Mouse (Mus musculus): ENCODE measurements around the gene Nox4. TPM values are rescaled to one million over a fixed set of nuclear protein-coding genes. Genes with fewer than 3 reads are reported as not detected.

Nox4 gene
- total RNA-seq (2021) = 1 to 10 TPM; 1.7 to 2.7 TPM
- long read RNA-seq, experiment 1, partial matches to known transcripts = 0 of 4 reads
- long read RNA-seq, experiment 1, other reads (novel, unspliced or antisense) = 3 of 4 reads
- long read RNA-seq, experiment 2 = 0 reads

- DNase-seq = no peak
These were observed at the start of gene Nox4 for GRCm38 (mm10) chr7:87245856-87246579. Gene Nox4, plus strand, starts transcription at chr7:87246096.

- DNase-seq = no peak
These were observed 41.1 kb upstream of the Nox4 start for GRCm38 (mm10) chr7:87204751-87205150.

GRCm38 (mm10) chr7:87221712-87222111 lies 24.2 kb upstream of the Nox4 start:
- no peak for DNase-seq

- DNase-seq = no peak
These were observed 23.1 kb upstream of the Nox4 start for GRCm38 (mm10) chr7:87222751-87223150.

DNA sequence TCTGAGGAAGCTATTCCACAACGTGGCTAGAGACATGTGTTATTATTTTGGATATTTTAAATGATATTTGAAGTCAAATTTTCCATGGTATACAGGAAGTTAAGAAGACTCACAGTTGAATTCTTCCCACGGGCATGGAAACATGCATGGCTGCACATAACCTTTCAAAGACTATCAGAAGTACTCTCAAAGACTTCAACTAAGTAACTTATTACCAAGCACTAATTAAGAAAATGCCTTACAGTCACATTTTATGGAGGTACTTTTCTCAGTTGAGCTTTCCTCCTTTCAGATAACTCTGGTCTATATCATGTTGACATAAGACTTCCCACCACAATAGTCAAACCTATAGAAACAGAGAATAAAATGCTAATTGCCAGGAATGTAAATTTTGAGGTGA lies 20.3 kb upstream of the Nox4 start:
- no peak for DNase-seq

DNA sequence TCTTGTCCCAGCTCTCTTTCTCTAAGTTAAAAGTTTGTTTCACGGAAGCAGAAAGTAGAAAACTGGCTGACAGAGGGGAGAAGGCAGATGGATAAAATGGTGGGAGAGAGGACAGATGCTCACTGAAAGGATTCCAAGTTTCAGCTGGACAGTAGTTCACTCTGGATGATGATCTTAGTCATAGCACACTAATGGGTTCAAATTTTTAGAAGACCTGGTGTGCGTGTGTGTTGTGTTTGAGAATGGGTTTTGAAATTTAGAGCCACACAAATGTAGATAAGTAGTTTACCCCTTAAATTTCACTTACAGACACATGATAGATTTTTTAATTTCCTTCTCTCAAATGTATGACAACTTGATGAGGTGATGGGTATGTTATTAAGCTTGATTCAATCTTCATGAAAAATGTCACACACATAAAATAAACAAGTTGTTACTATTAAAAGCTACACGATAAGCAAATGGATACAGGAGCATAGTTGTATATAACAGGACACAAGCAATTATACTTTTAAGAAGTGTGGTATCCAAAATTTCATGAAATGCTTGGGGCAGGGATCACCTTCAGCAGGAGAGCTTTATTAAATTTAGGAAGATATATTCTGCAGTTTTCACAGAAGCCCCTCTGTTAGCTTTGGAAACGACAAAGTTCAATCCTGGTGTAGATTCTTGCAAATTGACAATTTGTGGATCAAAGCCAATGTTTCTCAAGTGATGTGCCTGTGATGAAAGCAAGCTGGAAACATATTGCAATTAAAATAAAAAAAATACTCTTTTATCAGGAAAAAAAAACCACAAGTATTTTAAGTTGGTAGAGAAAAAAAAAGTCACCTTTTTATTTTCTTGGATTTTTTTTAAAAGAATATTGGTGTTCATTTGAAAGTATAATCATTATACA lies 18.6 kb upstream of the Nox4 start:
- DNase-seq = no peak

- DNase-seq = no peak
These were observed 16.4 kb upstream of the Nox4 start for GRCm38 (mm10) chr7:87229502-87229901.

GRCm38 (mm10) chr7:87241139-87241538 lies 4.8 kb upstream of the Nox4 start:
- DNase-seq = no peak

- DNase-seq = peak; percentile 30 to 47
These were observed 661 bp downstream of the Nox4 start for GRCm38 (mm10) chr7:87246580-87246934.

GRCm38 (mm10) chr7:87246940-87247339 lies 1.0 kb downstream of the Nox4 start:
- no peak for DNase-seq

GRCm38 (mm10) chr7:87247926-87248325 lies 2.0 kb downstream of the Nox4 start:
- DNase-seq = peak; percentile 1 to 8

DNA sequence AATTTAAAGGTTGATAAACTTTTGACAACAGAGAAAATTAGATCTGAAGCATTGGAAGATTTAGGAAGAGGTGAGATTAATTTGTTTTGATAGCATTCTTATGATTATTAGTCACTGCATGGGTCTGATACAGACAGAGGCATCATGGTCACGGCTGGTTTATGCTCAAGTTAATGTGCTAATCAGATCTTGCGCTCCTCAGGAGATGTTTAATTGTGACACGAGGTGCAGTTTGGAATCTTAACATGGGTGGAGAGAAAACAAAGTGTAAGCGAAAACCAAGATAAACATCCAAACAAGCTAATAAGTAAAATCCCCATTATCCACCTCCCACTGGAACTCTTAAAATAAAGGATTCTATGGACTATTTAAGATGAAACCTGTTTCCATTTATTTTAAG lies 6.2 kb downstream of the Nox4 start:
- no peak for DNase-seq

- DNase-seq = peak in 1 of 2 experiments; percentile 42
These were observed 31.3 kb downstream of the Nox4 start for GRCm38 (mm10) chr7:87277225-87277624.

DNA sequence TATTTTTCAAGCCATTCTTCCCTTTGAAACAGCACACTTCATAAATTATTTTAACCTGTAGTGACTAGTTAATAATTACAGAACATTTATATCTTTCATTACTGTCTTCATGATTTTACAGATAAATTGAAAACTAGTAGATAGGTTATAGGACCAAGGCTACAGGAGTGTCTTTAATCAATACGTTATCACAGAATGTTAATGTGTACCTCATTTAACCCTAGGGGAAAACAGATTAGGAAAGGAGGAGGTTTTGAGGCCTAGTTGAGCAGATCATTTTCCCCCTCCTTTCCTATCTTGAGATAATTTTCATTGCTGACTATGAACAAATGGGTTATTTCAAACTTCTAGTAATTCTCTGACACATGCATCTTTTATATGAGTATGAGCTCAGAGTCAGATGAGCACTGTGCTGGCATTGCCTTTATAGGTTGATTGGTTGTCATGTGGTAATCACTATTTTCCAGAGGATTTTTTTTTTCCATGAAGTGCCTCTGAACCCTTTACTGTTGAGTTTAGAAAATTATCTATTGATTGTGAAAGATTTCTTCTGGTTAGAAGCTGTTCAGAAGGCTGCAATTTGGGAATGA lies 57.9 kb downstream of the Nox4 start:
- no peak for DNase-seq

DNA sequence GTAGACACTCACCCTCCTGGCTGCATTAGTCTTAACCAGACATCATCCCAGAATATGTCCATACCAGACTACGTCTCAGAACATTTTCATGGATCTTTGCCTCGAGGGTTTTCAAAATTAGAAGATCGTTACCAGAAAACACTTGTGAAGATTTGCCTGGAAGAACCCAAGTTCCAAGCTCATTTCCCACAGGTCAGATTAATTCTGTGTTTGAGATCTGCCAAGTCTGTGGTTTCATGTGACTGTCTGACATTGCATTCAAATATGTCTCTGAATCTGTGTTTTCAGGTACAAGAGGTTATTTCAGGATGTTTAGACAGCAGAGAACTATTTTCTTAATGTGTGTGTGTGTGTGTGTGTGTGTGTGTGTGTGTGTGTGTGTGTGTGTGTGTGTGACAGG lies 75.7 kb downstream of the Nox4 start:
- no peak for DNase-seq

GRCm38 (mm10) chr7:87322085-87322484 lies 76.2 kb downstream of the Nox4 start:
- no peak for DNase-seq

DNA sequence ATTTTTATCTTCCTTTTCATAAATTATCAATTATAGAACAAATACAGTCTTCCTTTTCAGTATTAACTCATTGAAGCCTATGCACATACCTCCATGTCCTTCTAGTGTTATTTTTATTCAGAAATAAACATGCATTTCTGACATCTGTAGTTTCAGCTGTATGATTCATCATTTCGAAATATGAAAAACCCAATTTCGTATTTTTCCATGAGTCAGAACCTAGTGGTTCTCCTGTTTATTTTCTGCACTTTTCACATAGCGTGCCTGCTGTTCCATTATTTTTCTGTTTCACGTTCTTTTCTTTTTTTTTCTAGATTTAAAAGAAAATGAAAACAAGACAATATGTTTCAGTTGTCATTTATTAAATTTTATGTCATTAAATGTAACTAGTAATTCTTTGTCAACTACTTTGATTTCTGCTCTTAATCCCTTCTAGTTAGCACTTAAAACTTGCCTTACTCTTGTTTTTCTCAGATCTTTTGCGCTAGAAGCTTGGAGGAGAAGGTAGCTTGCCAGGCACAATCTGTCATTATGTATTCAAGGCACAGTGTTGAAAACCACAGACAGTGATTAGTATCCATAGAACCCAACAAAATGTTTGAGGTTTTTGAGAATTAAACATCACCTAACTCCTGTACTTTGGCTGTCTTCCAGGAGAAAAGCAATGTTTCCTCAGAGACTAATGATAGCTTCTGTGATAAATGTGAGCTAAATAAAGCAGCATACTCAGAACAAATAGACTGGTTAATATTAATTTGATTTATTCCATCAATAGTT lies 85.1 kb downstream of the Nox4 start:
- DNase-seq = no peak

- DNase-seq = no peak
These were observed 99.7 kb downstream of the Nox4 start for GRCm38 (mm10) chr7:87345598-87345997.

DNA sequence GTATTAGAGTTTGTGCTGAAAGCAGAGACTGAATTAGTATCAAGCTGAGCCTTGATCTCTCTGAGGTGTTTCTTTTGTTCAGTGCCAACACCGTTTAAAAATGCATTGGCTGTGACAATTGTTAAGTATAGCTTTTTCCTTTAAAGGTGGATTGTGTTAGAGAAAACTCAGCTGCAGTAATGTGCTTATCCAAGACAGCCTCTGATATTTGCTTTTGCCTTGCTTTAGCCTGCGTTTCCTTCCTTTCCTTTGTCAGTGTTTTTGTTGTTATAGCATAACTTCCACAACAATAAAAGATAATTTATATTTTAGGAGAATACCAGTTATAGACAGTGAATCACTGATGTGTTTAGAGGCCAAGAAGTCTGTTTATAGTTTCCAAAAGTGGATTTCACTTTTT lies 106.9 kb downstream of the Nox4 start:
- DNase-seq = no peak

DNA sequence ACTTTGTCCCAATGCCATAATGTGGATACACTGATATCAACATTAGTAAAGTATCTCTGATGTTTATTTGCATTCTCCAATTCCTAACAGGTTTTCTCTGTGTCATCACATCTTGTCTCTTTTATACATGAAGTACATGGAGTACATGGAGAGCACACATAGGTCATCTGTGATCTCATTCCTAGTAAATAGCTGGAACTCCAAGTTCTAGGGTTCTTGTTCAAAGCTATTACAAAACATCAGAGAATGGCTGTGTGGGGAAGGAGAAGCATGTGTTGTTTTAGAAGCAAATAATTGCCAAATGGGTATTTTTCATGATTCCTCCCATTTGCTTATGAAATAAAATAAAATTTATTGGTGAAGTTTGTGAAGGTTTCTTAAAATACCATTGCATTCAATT lies 121.9 kb downstream of the Nox4 start:
- no peak for DNase-seq

GRCm38 (mm10) chr7:87369131-87369530 lies 123.2 kb downstream of the Nox4 start:
- no peak for DNase-seq

DNA sequence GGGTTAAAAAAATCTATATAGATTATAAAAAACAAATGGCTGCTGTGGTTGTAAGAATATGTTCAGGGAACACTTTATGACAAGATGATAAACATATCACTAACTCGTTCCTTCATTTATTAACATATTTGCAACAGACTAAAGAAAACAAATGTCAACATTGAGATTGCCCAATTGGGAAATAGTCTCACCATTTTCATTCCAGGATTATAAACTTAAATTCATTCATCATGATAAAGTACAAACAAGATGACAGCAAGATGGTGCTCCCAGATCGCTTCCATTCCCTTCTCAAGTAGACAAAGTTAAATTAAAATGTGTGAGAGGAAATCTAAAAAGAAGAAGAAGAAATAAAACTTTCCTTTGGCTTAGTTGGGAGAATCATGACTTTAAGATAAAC lies 124.9 kb downstream of the Nox4 start:
- DNase-seq = no peak

Data from adrenal gland, postnatal 36 days (tissue).